Mouse (Mus musculus): ENCODE results near the gene Brcc3.

GRCm38 (mm10) chrX:75381699-75382098 lies 34.7 kb upstream of the Brcc3 start:
- TF ChIP-seq CTCF (IDR thresholded peaks at IDR 0.05; ENCODE audit: low read depth) (no peak), EP300 (IDR thresholded peaks at IDR 0.05; ENCODE audit: low read depth) (no peak)

All from liver, postnatal 0 days (tissue).